Mouse (Mus musculus) adrenal gland, postnatal 14 days (tissue): ENCODE measurements at regions not wholly inside any gene's neighbourhood (a gene's known extent, or its start where the extent isn't known, plus 50 kb on each side); places are given as distances from the start of the nearest gene placed in this dataset.

Source experiments
- DNase-seq: peaks from one replicate; pipeline ENCODE4 v3.0.0; 2021; ENCODE audit warnings: mixed read lengths

GRCm38 (mm10) chr5:73880936-73881335 lies 187.3 kb downstream of the Usp46 start:
- DNase-seq: peak; percentile 69

GRCm38 (mm10) chr5:73881941-73882340 lies 186.3 kb downstream of the Usp46 start:
- peak; percentile 79 for DNase-seq

GRCm38 (mm10) chr5:73884998-73885397 lies 183.2 kb downstream of the Usp46 start:
- DNase-seq: no peak

- DNase-seq: no peak
These were observed 182.5 kb downstream of the Usp46 start for GRCm38 (mm10) chr5:73885691-73886090.

GRCm38 (mm10) chr5:73887306-73887958 lies 180.8 kb downstream of the Usp46 start:
- DNase-seq: no peak

GRCm38 (mm10) chr5:73888391-73888790 lies 179.8 kb downstream of the Usp46 start:
- DNase-seq: no peak

- DNase-seq: no peak
These were observed 178.9 kb downstream of the Usp46 start for GRCm38 (mm10) chr5:73889342-73889741.

GRCm38 (mm10) chr5:73890942-73891341 lies 177.3 kb downstream of the Usp46 start:
- DNase-seq: no peak

- no peak for DNase-seq
These were observed 176.6 kb downstream of the Usp46 start for GRCm38 (mm10) chr5:73891606-73892005.

- DNase-seq: no peak
These were observed 175.6 kb downstream of the Usp46 start for GRCm38 (mm10) chr5:73892440-73893225.

- no peak for DNase-seq
These were observed 173.0 kb downstream of the Usp46 start for GRCm38 (mm10) chr5:73895186-73895585.

GRCm38 (mm10) chr5:73896785-73897184 lies 171.4 kb downstream of the Usp46 start:
- DNase-seq: no peak

- no peak for DNase-seq
These were observed 166.6 kb downstream of the Usp46 start for GRCm38 (mm10) chr5:73901651-73902050.

- no peak for DNase-seq
These were observed 165.6 kb downstream of the Usp46 start for GRCm38 (mm10) chr5:73902470-73903218.

GRCm38 (mm10) chr5:73903219-73903570 lies 165.0 kb downstream of the Usp46 start:
- no peak for DNase-seq

GRCm38 (mm10) chr5:73904146-73904811 lies 164.0 kb downstream of the Usp46 start:
- no peak for DNase-seq

- DNase-seq: no peak
These were observed 156.1 kb downstream of the Usp46 start for GRCm38 (mm10) chr5:73912149-73912548.

- DNase-seq: peak; percentile 23
These were observed 155.1 kb downstream of the Usp46 start for GRCm38 (mm10) chr5:73913116-73913515.

- DNase-seq: no peak
These were observed 150.2 kb downstream of the Usp46 start for GRCm38 (mm10) chr5:73918011-73918410.

- peak; percentile 27 for DNase-seq
These were observed 148.3 kb downstream of the Usp46 start for GRCm38 (mm10) chr5:73919936-73920335.

- DNase-seq: no peak
These were observed 140.7 kb downstream of the Usp46 start for GRCm38 (mm10) chr5:73927534-73927933.

- no peak for DNase-seq
These were observed 139.5 kb downstream of the Usp46 start for GRCm38 (mm10) chr5:73928691-73929090.

GRCm38 (mm10) chr5:73930205-73930604 lies 138.0 kb downstream of the Usp46 start:
- no peak for DNase-seq
